Mouse (Mus musculus): ENCODE measurements around the gene Krt2.

Krt2 gene

DNA sequence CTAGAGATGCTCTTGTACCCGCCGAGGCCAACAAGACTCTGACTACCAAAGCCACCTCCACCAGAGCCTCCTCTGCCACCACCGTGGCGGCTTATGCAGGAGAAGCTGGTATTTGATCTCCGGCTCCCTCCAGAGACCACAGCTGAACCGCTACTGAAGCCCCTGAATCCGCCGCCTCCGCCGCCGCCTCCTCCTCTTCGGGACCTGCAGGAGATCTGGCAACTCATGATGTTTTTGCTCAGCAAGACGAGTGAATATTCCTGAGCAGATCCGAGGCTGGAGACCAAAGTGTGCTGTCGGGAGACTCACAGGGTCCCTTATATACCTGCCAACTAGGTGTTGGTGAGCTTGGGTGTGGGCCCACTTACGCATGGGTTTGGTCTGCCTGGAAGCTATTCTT, at the start of gene Krt2:
Gene Krt2, minus strand, starts transcription at position 295 of the 400 bp plus-strand sequence.
- in situ Hi-C loops (cut with MseI, MboI): no loop called here

DNA sequence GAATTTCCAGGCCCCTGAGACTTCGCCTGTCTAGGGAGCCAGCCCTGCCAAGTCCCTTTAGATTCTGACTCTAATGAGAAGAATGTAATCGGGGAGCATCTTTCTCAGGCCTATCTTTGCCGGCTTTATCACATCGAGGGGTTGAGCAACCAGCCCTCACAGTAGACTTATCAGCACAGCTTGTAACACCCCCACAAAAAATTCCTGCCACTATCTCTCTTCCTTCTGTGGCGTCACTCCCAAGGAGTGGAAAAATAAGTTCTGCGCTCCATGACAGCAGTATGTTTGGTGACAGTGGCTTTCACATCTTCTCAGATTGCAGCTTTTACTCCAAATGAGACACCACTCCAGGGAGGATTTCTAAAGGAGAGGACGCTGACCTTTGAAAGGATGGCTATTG, 48.8 kb upstream of the Krt2 start:
- in situ Hi-C loops (cut with MseI, MboI): no loop called here

DNA sequence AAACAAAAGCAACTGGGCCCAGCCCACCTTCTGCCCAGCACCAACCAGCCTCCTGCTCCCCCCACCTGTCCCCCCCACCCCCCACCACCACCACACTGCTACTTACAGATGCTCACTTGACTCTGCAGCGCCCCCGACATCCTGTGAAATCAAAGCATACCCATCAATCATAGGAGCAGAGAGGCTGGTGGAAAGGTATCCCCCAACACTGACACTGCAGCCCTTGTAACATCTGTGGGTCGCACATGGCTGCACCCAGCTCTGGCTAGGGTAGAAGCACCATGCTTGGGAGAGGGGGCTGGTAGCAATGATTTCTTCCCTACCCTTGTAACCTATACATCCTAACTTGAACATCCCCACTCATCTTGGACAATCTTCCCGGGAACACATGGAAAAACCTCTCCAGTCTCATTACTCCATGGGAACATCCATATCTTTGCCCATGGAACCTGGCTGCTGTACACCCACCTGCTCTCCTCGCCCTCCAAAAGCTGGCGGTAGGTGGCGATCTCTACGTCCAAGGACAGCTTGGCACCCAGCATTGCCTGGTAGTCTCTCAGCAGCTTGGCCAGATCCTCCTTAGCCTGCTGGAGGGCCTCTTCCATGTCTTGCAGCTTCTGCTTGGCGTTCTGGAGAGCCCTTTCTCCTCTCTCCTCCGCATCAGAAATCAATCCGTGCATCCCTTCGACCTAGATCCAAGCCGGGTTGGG, 42.6 kb upstream of the Krt2 start:
- in situ Hi-C loops (cut with MseI, MboI): no loop called here

GRCm38 (mm10) chr15:101859735-101860170, 41.8 kb upstream of the Krt2 start:
- in situ Hi-C loops (cut with MseI, MboI): no loop called here

DNA sequence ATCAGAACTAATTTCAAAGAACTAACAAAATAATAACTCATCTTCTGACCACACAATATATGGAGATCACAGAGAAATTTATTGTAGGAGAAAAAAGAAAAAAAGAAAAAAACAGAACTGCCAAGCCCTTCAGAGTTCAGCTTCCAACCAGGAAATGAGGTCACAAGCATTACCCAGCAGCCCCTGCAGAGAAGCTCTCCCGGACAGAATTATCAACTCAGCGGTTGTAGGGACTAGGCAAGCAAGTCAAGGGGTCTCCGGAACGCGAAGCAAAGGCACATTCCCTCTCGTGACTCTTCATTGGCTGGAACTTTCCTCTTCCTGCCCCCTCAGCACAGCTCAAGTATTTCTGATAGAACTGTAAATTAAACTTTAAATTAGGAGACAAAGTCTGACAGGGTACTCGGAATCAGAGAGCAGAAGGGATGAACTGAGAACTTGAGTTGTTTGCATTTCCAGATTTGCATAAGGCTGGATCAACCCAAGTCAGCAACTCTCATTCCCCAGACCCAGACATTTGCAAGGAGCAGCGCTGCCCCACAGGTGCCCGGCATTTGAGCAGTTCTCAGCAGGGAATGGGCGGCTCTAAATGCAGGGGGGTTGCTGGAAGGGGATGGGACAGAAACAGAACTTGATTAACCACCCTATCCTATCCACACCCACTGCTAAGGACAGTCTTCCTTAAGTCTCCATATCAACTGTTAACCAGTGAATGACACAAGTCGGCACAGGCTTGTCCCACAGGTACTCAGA, 40.9 kb upstream of the Krt2 start:
- in situ Hi-C loops (cut with MseI, MboI): no loop called here

- in situ Hi-C loops (cut with MseI, MboI): no loop called here
These were observed 38.7 kb upstream of the Krt2 start for GRCm38 (mm10) chr15:101856696-101857095.

GRCm38 (mm10) chr15:101855732-101856131, 37.8 kb upstream of the Krt2 start:
- in situ Hi-C loops (cut with MseI, MboI): no loop called here

- in situ Hi-C loops (cut with MseI, MboI): no loop called here
These were observed 36.3 kb upstream of the Krt2 start for GRCm38 (mm10) chr15:101854294-101854693.

- in situ Hi-C loops (cut with MseI, MboI): no loop called here
These were observed 34.6 kb upstream of the Krt2 start for GRCm38 (mm10) chr15:101852571-101852970.

GRCm38 (mm10) chr15:101850694-101851093, 32.7 kb upstream of the Krt2 start, which contains the start of gene Krt1:
Gene Krt1, minus strand, starts transcription at chr15:101850794.
- in situ Hi-C loops (cut with MseI, MboI): no loop called here

DNA sequence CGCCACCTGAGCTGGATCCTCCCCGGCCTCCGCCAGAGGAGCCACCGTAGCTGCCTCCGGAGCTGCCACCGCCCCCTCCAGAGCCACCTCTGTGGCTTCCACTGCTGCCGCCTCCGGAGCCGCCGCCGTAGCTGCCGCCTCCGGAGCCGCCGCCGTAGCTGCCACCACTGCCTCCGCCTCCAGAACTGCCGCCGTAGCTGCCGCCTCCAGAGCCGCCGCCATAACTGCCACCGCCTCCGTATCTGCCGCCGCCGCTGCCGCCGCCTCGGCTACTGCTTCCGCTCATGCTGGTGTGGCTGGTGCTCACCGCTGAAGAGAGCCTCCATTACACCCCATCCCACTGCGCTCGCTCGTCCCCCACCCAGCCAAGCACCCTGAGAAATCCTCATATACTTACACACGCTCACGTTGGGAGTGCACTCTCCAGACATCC, 28.0 kb upstream of the Krt2 start:
- in situ Hi-C loops (cut with MseI, MboI): no loop called here

- in situ Hi-C loops (cut with MseI, MboI): no loop called here
These were observed 25.2 kb upstream of the Krt2 start for GRCm38 (mm10) chr15:101843192-101843591.

DNA sequence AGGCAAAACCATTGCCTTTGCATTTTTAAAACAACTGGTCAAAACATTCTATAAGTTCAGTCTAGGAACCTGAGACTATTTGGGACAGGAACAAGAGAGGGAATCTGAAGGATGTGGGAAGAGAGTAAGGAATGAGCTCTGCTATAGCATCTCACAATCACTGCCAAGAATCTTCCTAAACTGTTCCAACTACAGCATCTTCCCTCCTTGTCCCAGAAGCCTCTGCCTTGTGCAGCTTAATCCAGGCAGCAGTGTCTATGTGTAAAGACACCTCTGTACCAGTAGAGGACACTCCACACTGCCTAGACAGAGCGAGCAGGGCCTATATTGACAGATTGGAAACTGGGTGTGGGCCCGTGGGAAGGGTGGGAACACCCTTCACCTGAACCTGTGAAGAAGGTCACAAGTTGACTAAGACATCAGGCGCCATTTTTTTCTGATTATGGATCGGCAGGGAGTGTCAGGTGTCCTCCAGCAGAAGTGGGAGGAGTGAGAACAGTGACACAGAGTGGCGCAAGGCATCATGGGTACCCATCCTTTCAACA, 16.9 kb upstream of the Krt2 start:
- in situ Hi-C loops (cut with MseI, MboI): no loop called here

DNA sequence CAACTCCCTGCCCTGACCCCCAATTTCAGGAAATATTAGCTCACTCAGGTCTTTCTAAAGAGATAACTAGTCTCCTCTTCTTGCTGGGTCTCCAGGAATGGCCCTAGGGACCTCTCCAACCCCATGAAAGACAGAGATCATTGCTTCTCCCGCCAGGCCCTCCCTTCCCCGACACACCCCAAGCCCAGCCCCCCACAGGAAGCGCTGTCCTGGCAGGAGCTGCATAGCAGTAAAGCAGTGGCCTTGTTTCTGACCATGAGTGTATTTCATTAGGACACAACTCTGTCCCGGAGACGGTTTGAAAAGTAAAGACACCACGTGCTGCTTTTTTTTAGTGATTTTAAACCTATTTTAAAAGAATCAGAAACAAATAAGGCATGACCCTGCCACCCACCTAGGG, 15.2 kb upstream of the Krt2 start:
- in situ Hi-C loops (cut with MseI, MboI): no loop called here

- in situ Hi-C loops (cut with MseI, MboI): no loop called here
These were observed 11.5 kb upstream of the Krt2 start for GRCm38 (mm10) chr15:101829441-101829840.

DNA sequence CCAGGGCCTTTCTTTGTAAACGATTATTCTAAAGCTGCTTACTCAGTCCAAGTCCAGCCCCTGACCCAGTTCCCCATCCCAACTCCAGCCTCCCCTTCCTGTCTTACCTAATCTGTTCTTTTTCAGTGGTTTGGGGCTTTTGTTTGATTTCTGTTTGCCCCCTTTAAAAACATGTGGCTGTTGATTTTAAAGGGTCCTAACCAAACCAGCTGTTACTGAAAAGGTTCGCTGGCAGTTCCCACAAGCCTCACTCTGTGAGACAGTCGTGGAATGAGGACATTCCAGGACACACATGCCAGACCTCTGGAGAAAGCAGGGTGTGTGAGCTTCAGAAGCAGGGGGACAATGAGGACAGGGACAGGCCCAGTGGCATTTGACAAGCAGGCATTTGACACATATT, 3.8 kb upstream of the Krt2 start:
- in situ Hi-C loops (cut with MseI, MboI): no loop called here

GRCm38 (mm10) chr15:101803052-101803822, 14.7 kb downstream of the Krt2 start:
- in situ Hi-C loops (cut with MseI, MboI): no loop called here

GRCm38 (mm10) chr15:101802296-101802835, 15.6 kb downstream of the Krt2 start, which contains the start of gene Krt73:
Gene Krt73, minus strand, starts transcription at chr15:101802346.
- in situ Hi-C loops (cut with MseI, MboI): no loop called here

GRCm38 (mm10) chr15:101790867-101791266, 27.1 kb downstream of the Krt2 start:
- in situ Hi-C loops (cut with MseI, MboI): no loop called here

DNA sequence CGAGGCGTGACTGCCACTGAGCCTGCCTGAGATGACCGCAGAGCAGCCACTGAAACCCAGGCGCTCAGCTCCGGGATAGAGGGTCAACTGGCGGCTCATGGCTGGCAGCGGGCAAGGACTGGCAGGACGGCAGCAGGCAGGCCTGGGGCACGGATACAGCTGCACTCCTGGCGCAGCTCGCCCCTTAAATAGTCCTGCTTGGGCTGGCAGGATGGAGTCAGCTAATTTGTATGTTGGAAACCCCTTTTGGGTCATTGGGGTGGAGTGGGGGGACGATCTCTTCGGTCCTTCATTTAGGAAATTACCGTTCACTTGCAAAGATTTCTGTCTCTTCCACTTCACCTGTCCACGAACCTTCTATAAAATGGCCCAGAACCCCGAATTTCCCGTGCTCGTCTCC, 31.6 kb downstream of the Krt2 start, which contains the start of gene Krt72:
Gene Krt72, minus strand, starts transcription at position 101 of the 400 bp plus-strand sequence.
- in situ Hi-C loops (cut with MseI, MboI): no loop called here

DNA sequence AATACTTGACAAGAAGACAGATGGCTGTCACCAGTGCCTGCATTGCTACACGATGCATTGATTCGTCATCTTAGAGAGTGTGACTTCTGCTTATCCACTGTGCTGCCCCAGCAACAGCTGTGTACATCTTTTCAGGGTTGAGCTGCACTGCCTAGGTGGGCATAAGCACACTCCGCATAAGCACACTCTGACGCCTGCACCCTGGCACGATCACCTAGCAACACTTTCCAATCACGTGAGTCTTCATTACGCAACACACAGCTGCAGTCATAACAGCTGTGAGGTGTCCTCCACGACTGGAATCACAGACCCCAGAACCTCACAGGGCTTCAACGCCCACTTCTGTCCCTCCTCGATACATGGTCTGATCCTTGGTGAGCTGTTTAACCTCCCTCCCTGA, 44.5 kb downstream of the Krt2 start:
- in situ Hi-C loops (cut with MseI, MboI): loop anchor here (5.0 to 25.0 kb wide), 4 partner anchors 199 to 436 kb away; no protein-coding TSS in a partner anchor
